Mouse (Mus musculus): Measurements from ENCODE around the gene Tcf20.

Gene Tcf20

GRCm38 (mm10) chr15:82995239-82995638 is 7.6 kb upstream of the Tcf20 start:
- DNase-seq (ENCODE audit: inconsistent age in 2 of 2, low spot score in 1 of 2), result no peak

DNA sequence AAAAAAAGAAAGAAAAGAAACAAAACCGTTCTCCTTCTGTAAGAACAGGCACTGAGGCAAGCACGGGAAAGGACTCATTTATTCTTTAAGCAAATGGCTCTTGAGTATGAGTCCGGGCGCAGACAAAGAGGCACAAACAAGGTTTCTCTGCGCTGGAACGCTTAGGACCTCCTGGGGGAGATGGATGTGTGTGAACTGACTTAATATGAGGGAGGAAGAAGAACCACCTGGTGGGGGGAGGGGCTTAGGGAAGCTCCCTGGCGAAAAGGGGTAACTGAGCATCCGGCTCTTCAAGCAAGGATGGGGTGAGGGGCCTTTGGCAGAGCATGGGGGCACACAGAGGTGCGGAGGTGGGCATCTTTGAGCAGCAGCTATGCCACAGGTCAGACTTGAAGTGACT is 5.2 kb upstream of the Tcf20 start:
- no peak for DNase-seq (ENCODE audit: inconsistent age in 2 of 2, low spot score in 1 of 2)

- no peak for DNase-seq (ENCODE audit: inconsistent age in 2 of 2, low spot score in 1 of 2)
Observed at GRCm38 (mm10) chr15:82992079-82992783, 4.6 kb upstream of the Tcf20 start.

DNA sequence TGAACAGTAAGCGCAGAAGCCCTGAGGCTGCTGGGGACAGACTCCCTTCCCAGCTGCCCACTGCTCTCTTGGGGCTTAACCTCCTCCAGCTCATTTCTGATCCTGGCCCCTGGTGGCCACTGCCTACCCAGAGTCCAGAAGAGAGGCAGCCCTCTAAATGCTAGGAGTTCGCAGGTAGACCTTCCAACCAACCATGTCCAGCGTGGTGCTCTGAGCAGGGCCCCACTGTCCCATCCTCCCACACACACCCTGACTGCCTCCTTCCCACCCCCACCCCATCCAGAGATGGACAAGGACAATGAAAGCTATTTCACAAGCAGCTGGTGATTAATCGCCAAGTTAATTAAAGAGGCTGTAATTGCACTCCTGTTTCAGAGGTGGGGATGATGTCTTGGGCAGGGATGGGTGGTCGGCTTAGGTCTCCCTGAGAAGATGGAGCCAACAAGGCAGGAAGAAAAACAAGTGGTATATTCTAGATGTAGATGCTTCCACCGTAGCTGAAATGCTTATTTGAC is 1.6 kb upstream of the Tcf20 start:
- DNase-seq (ENCODE audit: inconsistent age in 2 of 2, low spot score in 1 of 2), result no peak

DNA sequence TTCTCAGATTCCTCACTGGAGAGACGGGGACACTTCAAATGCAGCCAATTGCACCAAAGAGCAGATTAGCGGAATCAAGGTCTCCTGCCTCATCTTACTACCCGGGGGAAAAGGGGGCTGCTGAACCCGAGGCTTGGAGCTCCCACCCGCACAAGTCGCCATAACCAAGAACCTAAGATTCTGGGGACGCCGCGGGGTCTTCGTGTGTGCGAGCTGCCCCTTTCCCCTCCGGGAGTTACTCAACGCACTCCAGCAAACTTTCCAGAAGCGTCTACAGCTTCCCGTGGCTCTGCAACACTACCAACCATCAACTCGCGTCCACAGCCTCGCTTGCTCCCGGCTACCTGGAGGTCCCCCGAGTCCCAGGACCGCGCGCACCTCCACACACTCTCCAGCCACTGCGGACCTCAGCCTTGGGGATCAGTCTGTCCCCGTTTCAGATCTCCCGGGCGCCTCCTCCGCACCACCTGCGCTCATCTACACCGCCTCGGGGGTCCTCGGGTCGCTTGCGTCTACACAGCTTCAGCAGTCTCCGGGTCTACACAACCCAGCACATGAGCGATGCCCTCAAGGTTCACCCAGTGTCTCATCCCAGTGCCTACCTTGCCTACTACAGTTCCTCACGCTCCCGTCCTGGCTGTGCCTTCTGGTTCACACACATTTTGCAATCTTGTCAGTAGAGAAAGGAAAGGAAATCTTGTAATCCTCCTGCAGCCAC is 499 bp downstream of the Tcf20 start:
- DNase-seq (ENCODE audit: inconsistent age in 2 of 2, low spot score in 1 of 2), result peak in 1 of 2 experiments; percentile 48

- DNase-seq (ENCODE audit: inconsistent age in 2 of 2, low spot score in 1 of 2), result no peak
Observed at GRCm38 (mm10) chr15:82984574-82984973, 3.1 kb downstream of the Tcf20 start.

GRCm38 (mm10) chr15:82984097-82984496 is 3.6 kb downstream of the Tcf20 start:
- no peak for DNase-seq (ENCODE audit: inconsistent age in 2 of 2, low spot score in 1 of 2)

GRCm38 (mm10) chr15:82983416-82984026 is 4.2 kb downstream of the Tcf20 start:
- DNase-seq (ENCODE audit: inconsistent age in 2 of 2, low spot score in 1 of 2), result peak; percentile 49 to 81

DNA sequence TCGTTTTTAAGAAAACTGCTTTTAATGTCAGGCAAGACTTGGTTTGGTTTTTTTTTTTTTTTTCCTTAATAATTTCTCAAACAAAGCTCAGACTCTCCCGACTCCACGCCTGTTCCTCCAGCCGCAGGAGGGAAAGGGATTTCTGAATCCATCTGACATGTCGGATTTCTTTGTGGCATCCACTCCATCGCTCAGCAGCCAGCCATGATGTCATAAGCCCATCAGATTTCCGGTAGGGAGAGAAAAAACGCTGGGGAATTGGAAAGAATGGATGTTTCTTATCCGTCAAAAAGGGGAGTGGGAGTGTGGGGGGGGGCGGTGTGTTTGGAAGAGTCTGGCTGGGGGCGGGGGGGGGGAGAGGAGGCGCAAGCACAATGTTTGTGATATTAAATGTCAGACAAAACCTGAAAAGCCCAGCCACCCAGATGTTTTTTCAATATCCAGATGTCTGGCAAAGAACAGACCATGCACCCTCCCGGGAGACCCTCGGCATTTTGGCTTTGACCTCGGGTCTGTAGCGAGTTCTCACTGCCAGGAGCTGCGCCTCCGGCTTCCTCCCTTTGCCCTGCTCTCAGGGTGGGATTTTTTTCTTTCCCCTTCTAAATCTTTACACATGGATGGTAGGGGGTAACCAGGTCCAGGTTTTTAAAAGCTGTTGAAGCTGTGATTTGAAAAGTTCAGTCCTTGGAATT is 4.8 kb downstream of the Tcf20 start:
- no peak for DNase-seq (ENCODE audit: inconsistent age in 2 of 2, low spot score in 1 of 2)

- no peak for DNase-seq (ENCODE audit: inconsistent age in 2 of 2, low spot score in 1 of 2)
Observed at GRCm38 (mm10) chr15:82981676-82982520, 5.8 kb downstream of the Tcf20 start.

DNA sequence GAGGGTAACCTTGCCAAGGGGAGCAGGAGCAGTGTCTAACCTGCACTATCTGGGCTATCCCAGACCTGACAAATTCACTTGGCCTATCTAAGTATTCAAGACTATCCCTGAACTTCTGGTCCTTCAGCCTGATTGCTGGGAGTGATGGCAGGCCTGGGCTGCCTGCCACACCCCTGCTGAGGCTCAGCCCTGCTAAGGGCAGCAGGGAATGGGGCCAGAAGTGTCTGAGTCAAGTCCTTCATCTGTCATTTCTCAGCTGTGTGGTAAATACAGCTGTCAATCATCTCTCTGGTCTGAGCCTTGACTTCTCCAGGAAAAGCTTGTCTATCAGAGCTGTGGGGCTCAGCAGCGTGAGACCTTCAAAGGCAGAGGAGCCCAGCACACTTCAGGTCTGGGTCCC is 8.1 kb downstream of the Tcf20 start:
- no peak for DNase-seq (ENCODE audit: inconsistent age in 2 of 2, low spot score in 1 of 2)

GRCm38 (mm10) chr15:82974471-82974870 is 13.2 kb downstream of the Tcf20 start:
- no peak for DNase-seq (ENCODE audit: inconsistent age in 2 of 2, low spot score in 1 of 2)

DNA sequence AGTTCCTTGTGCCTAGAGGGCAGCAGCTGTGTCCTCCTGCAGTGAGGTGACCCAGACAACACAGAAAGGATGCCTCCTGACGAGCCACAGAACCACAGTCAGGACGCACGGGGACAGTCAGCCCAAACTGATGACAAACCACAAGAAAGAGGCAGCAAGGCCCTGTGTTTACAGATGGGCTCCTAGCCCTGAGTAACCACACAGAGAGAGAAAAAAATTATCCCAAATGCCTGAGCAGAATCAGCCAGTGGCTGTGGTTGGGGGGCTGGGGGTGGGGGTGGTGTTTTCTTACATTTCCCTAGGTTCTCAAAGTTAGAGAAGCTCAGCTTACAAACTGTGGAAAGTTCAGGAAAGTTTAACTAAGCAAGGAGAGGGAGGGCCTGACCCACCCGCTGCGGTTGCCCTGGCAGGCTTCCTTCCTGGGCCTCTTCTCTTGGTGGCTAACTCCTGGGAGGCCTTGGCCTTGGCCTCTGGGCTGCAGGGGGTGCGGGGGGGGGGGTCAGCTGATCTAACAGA is 18.4 kb downstream of the Tcf20 start:
- DNase-seq (ENCODE audit: inconsistent age in 2 of 2, low spot score in 1 of 2), result peak; percentile 62 to 70

GRCm38 (mm10) chr15:82968449-82968848 is 19.2 kb downstream of the Tcf20 start:
- no peak for DNase-seq (ENCODE audit: inconsistent age in 2 of 2, low spot score in 1 of 2)

DNA sequence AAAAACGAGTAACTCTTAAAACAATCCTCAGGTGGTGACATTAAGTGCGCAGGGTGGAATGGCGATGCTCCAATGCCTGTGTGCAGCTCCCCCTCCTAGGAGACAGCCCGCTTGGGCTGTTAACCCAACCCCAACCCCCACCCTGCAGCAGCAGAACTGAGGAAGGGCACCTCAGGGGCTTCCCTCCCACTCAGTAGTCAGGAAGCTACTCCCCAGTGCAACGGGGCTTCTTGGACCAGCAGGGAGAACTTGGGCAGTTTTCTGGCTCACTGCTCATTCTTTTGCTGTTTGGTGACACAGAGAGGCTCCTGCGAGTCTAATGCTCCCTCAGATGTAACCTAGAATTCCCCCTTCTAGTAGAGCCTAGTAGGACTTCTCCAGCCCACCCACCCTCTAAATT is 19.7 kb downstream of the Tcf20 start:
- DNase-seq (ENCODE audit: inconsistent age in 2 of 2, low spot score in 1 of 2), result no peak

- DNase-seq (ENCODE audit: inconsistent age in 2 of 2, low spot score in 1 of 2), result peak in 1 of 2 experiments; percentile 57
Observed at GRCm38 (mm10) chr15:82964266-82964825, 23.3 kb downstream of the Tcf20 start.

DNA sequence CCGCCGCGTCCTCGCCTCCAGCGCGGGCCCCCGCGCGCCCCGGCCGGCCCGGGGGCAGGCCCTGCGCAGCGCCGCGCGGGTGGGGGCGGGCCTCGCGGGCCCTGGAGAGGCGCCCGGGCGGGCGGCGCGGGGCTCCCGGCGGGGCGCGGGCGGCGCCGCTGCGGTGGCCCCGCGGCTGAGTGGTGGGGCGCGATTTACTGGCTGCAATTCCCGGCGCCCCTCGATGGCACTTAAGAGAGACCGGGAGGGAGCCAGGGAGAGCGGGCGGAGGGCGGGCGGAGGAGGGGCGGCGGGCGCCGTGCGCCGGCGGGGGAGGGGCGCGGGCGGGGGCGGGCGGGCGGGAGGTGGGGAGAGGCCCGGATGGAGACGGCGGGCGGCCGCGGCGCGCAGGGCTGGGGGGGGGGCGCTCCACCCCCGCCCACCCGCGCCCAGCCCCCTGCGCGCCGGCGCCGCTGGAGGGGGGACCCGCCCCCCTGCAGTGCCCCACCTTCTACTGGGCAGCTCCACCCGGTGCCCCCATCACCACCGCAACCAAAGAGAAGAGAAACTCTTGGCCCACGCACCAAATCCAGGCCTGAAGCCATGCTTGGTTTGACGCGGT is 24.0 kb downstream of the Tcf20 start:
- DNase-seq (ENCODE audit: inconsistent age in 2 of 2, low spot score in 1 of 2), result peak in 1 of 2 experiments; percentile 63

DNA sequence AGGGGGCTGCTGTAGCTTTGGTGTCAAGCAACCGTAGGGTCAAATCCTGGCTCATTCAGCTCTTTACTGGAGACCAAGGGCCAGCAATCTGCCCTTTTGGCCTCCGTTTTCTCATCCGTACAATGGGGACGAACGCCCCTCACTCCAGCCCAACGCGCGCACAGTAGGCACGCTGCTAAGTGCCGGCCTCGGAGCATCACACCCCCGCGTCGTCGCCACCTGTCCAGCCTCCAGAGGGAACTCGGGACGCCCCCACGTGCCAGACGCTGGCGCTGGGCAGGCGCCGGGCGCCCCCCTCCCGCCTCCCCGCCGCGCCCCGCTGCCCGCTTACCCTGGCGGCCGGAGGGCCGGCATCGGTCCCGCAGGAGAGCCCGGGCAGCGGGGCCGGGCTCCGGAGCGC is 24.6 kb downstream of the Tcf20 start:
- DNase-seq (ENCODE audit: inconsistent age in 2 of 2, low spot score in 1 of 2), result peak in 1 of 2 experiments; percentile 63

DNA sequence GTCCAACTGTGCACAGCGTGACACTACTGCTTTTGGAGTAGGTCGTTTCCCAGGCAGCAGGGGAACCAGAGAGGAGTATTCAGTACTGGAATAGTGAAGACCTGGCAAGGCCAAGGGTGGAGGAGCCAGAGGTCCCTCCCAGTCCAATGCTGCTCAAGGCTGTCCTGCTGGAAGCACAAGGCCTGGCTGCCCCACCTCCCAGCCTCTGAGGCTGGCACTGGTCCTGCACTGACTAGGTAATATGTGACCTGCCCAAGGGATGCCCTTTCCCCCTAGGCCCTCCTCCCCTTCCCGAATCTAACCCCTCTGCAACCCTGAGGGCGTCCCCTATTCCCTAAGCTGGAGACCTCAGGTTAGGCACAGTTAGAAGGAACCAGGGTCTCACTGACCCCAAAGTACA is 25.1 kb downstream of the Tcf20 start:
- peak; percentile 80 to 88 for DNase-seq (ENCODE audit: inconsistent age in 2 of 2, low spot score in 1 of 2)
